Mouse (Mus musculus): ENCODE results near the gene Vat1.
"Not testable (repeated sequence)": the region's sequence is repeated elsewhere in the genome, so short reads cannot be mapped to it uniquely, and the experiment has no call there.

The Vat1 gene

DNA sequence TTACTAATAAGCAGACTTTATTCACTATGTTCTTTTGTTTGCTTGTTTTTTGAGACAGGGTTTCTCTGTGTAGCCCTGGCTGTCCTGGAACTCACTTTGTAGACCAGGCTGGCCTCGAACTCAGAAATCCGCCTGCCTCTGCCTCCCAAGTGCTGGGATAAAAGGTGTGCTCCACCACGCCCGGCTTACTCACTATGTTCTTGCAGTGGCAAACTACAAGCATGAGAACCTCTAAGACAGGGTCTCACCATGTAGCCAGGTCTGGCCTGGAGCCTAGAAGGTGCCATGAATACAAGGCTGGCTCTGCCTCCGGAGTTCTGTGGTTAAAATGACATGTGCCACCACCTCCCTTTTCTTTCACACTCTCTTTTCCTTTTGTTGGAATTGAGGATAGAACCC lies 521 bp upstream of the Vat1 start:
- not testable (repeated sequence) for DNase-seq (ENCODE audit: low read depth, low spot score)

DNA sequence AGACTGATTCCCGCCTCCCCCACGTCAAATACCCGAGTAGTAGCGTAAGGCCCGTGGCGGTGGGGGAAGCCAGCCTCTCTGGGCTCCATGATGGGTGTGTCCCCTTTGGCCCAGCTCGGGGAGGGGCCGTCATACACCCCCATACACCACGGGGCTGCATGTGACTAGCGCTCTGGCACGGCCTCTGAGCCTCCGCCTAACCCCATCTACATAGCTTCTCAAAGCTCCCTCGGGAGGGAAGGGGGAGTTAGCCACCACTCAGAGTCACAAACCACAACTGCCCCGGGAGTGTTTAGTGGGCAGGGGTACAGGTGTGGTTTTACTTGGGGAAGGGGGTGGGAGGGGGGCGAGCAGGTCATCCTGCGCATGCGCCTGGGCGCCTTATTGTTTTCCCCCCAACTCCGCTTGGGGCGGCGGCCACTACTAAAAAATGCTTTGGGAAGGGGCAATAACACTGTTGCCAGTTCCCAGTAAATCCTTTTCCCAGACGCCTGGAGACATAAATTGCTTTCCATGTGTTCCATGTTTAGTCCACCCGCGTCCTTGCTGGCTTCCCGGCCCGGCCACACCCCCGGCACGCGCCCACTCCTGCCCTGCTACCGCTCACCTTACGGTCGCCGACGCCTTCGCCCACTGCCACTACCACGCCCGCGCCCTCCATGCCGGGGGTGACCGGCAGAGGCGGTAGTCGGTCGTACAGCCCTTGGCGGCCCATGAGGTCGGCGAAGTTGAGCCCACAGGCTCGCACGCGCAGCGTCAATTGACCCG lies 745 bp downstream of the Vat1 start:
- DNase-seq (ENCODE audit: low read depth, low spot score), result peak; percentile 48

DNA sequence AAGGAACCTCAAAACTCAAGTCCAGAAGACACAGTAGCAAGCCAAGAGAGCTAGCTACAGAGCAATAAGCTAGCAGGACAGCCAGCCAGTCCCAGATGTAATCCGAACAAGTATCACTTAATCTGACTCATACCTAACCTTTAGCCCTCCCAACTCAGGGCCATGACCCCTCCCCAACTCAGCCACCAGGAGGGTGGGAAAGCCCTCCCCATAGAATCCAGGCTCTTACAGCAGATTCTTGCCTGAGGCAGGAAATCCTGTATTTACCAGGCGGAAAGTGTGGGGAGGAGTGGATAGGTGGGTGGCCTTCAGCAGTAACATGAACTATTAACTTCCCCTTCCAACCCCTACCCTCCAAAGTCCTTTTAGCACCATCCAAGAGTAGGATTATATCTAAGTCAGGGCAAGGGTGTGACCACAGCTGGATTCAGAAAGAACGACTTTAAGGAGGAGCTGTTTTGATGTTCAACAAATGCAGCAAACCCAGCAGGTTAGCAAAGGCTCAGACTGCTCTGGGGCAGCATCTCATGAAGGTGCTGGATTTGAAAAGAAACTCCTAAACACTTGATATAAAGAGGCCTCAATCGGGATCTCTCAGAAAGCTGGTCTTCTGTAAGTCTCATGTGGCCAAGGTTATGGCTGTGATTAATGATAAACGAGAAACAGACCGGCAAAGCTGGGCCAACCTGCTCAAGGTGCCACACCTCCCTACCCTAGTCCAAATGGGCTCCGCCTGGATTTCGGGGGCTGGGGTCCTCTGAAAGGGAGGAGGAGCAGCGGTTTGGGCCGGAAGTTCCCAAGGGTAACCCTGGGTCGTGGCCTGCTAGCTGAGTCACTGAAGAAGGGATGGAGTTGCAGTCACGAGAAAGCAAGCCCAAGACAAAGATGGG lies 1.6 kb downstream of the Vat1 start, which contains the start of gene Rnd2:
Gene Rnd2, plus strand, starts transcription at position 789 of the 890 bp plus-strand sequence.
- DNase-seq (ENCODE audit: low read depth, low spot score), result no peak

DNA sequence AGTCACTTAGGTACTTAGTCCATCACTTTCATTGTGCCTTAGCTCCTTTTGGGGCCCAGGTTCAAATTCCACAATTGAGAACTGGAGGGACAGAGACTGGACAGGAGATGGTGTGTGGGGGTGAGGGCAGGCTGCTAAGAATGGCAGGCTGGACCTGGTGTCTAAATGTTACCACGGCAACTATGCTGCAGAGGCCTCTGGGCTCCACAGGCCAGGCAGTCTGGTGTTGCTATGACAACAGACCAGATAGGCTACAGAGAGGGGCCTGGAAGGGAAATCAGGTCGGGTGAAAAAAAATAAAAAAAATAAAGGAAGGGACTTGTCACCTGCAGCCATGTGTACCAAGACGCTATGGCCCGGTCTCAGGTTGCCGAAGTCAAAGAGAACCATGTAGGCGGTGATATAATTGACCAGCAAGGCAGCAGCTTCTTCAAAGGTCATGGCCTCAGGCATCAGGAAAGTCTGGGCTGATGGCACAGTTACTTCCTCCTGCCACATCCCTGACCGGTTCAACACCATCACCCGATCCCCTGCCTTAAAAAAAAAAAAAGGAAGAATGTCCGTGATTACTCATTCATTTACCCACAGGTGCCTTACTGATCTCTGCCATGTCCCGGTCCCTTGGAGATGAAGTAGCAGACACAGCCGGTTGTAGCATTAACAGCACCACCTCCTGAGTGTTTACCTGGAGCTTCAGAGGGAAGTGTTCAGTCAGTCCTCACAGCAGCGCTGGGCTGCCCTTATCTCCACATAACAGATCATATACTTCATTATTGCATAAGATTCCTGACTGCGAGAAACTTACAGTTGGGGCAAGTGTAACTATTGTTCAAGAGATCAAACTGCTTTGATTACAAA lies 3.2 kb downstream of the Vat1 start:
- peak; percentile 64 for DNase-seq (ENCODE audit: low read depth, low spot score)

DNA sequence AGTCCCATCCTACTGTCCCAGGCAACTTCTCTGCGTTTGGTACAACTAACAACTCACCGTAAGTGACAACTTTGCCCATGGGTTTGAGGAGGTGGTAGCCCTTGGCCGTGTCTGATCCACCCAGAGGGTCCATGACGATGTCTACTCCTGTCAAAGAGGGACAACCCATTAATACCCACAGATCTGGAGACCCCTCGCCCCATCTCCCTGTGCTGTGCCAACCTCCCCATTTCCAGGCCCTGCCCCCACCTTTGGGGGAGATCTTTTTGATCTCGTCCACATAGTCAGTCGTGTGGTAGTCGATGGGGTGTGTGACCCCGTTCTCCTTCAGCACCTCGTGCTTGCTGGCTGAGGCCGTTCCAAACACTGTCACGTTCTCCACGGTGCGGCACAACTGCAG lies 3.9 kb downstream of the Vat1 start:
- no peak for DNase-seq (ENCODE audit: low read depth, low spot score)

DNA sequence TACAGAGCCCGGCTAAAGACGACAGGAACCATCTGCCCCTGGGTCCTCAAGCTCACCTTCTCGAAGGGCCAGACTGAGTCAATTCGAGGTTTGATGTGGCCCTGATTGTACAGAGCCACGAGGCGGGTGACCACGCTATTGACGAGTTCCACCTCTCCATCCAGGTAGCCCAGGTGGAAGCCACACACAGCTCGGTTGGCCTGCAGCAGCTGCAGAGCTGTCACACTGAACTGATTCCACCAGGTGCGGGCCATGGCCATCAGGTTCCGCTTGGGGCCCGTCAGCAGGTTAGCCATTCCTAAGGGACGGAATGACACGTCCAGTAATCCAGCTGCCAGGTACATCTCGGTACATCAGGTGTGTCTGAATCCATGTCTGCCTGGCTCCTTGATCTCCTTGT lies 5.7 kb downstream of the Vat1 start:
- no peak for DNase-seq (ENCODE audit: low read depth, low spot score)

DNA sequence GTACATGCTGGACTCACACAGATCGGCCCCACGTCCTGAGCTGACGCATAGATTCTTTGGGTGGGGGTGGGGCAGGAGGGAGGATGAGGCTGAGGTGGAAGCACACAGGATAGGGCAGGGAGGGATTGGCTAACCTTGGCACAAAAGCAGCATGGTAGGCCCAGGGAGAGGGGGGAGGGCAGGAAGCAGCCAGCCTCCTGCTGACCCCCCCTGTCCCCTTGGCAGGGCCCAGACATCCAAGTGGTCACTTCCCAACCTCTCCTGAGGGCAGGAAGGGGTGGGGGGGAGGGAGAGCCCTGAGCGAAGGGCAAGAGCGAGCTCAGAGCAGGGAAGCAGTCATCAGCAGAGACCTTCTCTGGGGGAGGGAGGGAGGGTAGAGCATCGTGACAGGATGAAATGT lies 6.3 kb downstream of the Vat1 start:
- DNase-seq (ENCODE audit: low read depth, low spot score), result no peak

DNA sequence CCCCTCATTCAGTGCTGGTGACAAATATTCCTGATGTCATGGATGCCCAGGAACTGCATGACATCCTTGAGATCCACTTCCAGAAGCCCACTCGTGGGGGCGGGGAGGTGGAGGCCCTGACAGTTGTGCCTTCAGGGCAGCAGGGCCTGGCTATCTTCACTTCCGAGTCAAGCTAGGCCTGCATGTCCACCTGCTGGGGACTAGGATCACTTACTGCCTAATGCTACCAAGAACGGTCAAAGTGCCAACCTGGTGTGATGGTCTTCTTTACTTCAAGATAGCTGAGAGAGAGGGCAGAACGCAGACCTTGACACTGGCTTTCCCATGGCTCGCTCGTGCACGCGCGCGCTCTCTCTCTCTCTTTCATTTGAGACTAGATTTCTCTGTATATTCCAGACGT lies 7.8 kb downstream of the Vat1 start:
- DNase-seq (ENCODE audit: low read depth, low spot score), result no peak

DNA sequence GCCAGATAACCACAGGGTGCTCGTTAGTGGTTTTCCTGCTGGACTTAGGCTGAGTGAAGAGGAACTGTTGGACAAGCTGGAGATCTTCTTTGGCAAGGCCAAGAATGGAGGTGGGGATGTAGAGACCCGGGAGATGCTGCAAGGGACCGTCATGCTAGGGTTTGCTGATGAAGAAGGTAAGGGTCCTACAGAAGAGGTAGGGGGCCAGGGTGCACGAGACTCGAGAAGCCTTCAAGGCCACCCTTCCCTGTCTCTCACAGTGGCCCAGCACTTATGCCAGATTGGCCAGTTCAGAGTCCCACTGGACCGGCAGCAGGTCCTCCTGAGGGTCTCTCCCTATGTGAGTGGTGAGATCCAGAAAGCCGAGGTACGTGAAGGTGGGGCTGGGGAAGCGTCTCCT lies 8.4 kb downstream of the Vat1 start:
- DNase-seq (ENCODE audit: low read depth, low spot score), result no peak

DNA sequence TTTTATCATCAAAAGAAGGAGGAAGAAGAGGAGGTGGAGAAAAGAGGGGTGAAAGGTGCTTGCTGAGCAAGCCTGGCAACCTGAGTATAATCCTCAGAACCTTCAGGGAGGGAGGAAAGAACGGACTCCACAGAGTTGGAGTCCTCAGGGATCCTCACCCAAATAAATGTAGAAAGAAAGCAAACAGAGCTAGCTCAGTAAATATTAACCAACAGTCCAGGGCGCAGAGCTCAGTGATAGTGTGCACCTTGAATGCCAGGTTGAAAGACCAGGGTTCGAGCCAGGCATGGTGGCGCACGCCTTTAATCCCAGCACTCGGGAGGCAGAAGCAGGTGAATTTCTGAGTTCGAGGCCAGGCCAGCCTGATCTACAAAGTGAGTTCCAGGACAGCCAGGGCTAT lies 10.4 kb downstream of the Vat1 start:
- no peak for DNase-seq (ENCODE audit: low read depth, low spot score)

DNA sequence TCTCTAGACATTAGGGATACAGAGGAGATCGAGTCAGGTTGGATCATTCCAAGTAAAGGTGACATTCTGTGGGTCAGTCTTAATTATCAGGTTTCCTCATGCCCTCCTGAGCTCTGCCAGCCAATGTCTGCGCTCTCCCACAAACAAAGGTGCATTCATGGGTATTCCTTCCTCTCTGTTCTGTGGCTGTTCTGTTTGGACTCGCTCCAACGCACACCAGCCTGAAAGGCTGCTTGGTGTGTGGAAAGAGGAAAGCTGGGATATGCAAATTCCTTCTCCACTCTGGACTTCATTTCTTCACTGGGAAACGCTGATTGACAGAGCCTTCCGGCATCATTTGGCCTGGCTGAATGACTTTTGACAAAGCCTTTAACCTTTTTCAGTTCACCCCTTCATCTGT lies 11.3 kb downstream of the Vat1 start:
- DNase-seq (ENCODE audit: low read depth, low spot score), result no peak

DNA sequence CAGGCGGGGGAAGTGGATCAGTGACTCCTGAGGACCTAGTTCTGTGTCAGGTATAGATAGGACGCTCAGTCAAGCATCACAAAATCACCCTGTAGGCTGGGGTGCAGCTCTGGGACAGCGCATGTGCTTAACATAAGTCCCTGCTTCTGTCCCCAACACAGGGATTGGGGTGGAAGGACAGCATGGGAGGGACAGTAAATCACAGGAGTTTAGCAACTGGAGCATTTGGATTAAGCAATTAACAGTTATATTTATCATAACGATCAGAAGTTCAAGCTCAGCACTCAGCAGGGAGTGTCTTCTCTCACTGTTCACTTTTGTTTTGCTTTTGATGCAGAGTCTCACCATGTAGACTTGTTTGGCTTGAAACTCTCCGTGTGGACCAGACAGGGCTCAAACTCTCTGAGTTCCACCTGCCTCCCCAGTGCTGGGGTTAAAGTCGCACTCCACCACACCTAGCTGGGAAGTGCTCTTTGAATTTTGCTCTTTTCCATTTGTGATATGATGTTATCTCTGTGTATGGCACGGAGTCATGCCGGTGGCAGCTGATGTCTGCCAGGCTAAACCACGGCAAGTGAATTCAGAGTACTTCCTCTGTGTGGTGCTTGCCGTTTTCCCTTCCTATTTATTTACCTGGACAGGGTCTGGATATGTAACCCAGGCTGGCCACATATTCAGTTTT lies 13.8 kb downstream of the Vat1 start:
- DNase-seq (ENCODE audit: low read depth, low spot score), result no peak

DNA sequence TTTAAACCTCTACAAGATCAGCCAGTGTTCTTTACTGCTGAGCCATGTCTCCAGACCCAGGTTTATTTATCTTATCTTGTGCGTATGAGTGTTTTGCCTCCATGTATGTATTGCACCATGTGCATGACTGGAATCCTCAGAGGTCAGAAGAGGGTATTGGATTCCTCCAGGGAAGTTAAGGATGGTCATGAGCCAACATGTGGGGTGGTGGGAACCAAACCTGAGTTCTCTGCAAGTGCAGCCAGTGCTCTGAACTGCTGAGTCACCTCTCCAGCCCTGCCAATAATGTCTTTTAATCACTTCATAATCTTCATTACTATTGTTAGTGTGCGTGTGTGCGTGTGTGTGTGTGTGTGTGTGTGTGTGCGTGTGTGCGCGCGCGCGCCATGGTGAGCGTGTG lies 14.5 kb downstream of the Vat1 start:
- DNase-seq (ENCODE audit: low read depth, low spot score), result no peak

DNA sequence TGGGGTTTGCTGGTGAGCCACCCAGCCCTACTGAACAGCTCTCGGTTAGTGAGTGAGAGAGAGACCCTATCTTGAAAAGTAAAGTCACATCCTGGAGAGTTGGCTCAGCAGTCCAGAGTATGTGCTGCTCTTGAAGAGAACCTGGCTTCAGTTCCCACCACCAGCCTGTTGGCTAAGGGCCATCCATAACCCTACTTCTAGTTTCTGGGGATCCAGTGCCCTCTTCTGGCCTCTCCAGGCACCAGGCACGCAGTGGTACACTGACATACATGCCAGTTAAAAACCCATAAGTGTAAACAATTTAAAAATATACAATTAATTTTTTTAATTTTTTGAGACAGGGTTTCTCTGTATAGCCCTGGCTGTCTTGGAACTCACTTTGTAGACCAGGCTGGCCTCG lies 15.6 kb downstream of the Vat1 start:
- DNase-seq (ENCODE audit: low read depth, low spot score), result no peak

DNA sequence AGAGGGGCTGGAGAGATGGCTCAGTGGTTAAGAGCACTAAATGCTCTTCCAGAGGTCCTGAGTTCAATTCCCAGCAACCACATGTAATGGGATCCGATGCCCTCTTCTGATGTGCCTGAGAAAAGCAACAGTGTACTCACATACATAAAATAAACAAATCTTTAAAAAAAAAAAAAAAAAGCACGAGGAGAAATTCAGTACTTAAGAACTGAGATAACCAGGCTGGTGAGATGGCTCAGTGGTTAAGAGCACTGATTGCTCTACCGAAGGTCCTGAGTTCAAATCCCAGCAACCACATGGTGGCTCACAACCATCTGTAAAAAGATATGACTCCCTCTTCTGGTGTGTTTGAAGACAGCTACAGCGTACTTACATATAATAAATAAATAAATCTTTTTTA lies 16.4 kb downstream of the Vat1 start:
- DNase-seq (ENCODE audit: low read depth, low spot score), result not testable (repeated sequence)

DNA sequence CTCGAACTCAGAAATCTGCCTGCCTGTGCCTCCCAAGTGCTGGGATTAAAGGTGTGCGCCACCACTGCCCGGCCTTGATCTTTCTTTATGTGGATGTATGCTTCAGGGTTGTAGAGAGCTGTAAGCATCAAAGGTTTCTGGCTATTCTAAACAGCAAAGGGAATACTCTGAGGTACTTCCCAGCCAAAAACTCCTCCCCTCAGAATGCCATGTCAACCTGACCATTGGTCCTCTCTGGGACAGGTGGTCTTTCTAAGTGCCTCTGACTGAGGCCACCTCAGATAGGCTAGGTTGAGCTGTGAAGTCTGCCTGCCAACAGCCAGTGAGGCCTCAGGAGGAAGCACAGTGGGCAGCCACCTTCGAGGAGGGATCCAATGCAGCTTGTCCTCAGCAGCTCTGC lies 17.1 kb downstream of the Vat1 start:
- DNase-seq (ENCODE audit: low read depth, low spot score), result no peak

DNA sequence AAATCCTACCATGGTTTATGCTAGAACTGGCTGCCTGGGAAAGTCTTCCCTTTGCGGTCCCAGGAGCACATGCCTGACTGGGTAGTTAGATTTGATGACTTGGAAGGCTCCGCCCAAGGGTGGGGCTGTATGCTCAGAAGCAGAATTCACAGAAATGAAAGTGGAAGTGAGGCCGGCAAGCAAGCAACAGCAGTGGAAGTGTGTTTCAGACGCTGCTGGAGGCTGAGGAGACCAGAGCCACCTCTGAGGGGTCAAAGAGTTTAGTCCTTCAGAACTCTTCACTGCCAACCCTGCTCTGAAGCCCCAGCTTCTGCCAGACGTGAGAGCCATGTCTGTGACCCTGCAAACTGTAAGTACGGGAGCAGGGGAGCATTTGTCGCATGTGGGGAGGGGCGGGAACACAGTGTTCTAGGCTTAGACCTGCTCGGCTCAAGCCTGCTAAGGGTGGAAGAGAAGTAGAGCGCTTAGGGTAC lies 17.7 kb downstream of the Vat1 start, which contains the start of gene Ifi35:
Gene Ifi35, plus strand, starts transcription at position 134 of the 473 bp plus-strand sequence.
- DNase-seq (ENCODE audit: low read depth, low spot score), result no peak

DNA sequence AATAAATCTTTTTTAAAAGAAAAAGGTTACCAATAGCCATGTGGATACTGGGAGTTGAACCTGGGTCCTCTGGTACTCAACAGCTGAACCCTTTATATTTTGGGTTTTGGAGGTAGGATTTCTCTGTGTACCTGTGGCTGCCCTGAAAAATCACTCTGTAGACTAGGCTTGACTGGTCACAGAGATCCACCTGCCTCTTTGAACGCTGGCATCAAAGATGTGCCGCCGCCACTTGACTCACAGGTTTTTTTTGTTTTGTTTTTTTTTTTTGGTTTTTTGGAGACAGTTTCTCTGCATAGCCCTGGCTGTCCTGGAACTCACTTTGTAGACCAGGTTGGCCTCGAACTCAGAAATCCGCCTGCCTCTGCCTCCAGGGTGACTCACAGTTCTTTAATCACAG lies 18.2 kb downstream of the Vat1 start:
- DNase-seq (ENCODE audit: low read depth, low spot score), result no peak

DNA sequence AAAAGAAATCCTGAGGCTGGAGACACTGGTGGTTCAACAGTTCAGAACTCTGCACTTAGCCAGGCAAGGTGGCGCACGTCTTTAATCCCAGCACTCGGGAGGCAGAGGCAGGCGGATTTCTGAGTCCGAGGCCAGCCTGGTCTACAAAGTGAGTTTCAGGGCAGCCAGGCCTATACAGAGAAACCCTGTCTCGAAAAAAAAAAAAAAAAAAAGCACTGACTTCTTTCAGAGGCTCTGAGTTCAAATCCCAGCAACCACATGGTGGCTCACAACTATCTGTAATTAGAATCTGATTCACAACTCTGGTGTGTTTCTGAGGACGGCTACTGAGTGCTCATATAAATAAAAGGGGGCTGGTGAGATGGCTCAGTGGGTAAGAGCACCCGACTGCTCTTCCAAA lies 19.2 kb downstream of the Vat1 start:
- DNase-seq (ENCODE audit: low read depth, low spot score), result not testable (repeated sequence)

DNA sequence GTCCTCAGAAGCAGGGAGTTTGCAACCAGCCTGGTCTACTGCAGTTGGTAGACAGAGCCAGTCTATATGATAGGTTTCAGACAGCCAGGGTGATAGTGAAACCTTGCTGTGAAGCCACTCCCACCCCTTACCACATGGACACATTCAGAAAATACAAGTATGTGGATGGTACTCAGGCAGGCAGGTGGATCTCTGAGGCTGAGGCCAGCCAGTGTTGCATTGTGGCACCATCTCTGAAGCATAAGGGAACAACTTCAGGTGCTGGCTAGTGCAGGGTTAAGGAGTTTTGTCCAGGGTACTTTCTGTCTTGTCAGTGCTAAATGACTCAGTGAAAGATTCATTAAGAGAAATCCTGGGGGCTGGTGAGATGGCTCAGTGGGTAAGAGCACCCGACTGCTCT lies 19.7 kb downstream of the Vat1 start:
- no peak for DNase-seq (ENCODE audit: low read depth, low spot score)

DNA sequence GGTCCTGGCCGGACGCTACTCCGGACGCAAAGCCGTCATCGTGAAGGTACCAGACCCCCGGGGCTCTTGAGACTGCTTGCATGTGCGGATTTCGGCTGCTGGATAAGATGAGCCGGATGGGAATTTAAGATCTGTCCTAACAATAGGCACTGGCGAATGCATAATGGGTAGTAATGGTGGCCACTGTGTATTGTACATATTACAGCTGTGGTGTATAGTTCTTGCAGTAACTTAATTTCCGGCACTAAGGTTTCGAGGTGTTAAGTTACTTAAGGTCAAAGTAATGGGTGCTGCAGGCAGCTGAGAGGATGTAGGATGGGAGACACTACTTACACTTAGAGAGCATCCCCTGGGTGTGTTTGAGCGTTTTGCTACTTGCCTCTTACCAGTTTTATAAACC lies 23.3 kb downstream of the Vat1 start:
- no peak for DNase-seq (ENCODE audit: low read depth, low spot score)
